Mouse (Mus musculus) cerebellum, postnatal 4 days (tissue): ENCODE data around the gene Gm26938.

Experiments
- DNase-seq, 2 experiments: peaks; one replicate each; pipeline ENCODE4 v3.0.0; 2022; ENCODE audit warnings: low spot score in 2 of 2, mixed read lengths in 1 of 2

The Gm26938 gene

DNA sequence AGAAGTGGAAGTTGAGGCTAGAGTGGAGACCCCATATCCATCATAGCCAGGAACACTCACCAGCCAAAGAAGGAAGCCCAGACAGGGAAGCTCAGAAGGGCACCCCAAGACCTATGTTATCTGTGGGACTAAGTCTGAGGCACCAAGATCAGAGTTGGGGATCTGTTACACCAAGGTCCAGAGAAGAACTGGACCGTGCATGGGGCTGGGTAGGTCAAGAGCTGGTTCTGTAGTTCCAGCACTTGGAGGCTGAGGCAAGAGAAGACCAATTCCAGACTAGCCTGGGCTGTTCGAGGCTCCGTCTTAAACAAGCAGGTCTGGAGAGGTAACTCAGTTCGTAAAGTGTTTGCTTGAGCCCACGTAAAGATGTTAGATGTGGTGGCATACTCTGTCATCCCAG is 32.1 kb downstream of the Gm26938 start:
- DNase-seq = no peak

DNA sequence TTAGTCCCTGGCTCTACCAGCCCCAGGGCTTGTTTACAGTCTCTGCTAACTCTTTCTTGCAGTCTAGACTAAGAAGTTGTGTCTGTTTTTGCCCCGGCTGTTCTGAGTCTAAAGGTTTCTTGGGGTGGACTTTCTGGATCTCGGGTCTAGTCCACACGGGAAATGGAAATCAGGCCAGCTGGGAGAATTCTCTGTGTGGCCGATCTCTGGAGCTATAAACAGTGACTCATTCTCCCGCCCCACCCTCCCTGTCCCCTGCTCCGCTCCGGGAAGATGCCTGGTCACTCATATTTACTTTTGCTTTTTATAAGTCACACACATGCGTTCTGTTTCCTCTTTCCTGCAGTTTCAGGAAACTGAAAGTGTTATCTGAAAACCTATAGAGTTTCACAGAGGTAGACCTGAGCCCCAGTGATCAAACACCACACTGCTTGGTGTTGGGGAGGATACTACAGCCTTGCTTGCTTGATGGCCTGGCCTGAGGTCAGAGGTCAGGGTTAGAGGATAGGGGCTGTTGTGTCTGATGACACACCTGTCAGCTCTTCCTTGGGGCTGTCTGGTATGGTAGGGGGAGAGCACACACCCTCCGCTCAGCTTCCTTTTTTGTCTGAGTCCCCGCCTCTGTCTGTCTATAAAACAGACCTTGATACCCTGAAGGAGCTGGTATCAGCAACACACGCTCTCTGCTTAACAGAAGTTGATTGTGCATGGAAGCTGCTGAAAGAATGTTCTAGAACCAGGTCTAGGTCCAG is 32.7 kb downstream of the Gm26938 start:
- no peak for DNase-seq

DNA sequence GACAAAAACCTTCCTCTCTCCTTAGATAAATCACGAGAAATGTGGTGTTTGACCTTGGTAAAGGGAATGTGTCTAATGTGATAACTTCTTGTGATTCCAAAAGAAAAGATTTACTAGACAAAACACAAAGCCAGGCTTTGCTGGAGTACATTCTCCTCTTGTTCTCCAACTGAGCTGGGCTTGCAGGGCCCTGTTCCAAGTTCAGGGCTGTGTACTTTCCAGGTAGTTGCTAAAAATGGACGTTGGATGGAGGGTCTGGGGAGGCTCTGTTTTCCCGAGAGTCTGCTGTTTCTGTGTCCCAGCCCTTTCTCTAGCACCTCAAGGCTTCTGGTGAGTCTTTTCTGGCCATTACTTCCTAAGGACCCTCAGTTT is 33.3 kb downstream of the Gm26938 start:
- no peak for DNase-seq

DNA sequence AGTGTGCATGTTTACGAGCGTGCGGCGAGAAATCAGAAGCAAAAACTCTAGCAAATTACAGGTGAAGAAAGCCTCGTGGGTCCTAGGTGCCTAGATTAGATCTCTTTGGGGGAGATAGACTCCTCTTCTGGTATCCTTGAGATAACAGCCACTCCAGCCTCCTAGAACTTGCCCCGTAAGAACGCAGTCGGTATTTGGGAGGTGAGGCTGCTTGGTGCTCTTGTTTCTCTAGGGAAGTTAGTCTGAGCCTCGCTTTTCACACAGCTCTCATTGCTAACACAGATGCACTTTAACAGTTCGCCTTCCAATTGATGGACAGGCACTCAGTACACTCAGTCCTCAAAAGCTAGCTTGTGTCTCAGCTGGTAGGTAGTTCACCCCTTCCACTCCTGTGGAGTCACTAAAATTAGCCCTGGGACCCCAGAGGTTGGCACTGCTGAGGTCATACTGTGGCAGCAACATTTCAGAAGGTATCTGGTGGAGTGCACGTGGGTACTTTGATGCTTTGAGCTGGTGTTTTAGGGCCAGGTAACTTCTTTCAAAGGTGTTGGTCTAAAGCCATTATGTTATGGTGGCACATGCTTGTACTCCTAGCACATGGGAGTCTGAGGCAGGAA is 33.9 kb downstream of the Gm26938 start:
- no peak for DNase-seq

DNA sequence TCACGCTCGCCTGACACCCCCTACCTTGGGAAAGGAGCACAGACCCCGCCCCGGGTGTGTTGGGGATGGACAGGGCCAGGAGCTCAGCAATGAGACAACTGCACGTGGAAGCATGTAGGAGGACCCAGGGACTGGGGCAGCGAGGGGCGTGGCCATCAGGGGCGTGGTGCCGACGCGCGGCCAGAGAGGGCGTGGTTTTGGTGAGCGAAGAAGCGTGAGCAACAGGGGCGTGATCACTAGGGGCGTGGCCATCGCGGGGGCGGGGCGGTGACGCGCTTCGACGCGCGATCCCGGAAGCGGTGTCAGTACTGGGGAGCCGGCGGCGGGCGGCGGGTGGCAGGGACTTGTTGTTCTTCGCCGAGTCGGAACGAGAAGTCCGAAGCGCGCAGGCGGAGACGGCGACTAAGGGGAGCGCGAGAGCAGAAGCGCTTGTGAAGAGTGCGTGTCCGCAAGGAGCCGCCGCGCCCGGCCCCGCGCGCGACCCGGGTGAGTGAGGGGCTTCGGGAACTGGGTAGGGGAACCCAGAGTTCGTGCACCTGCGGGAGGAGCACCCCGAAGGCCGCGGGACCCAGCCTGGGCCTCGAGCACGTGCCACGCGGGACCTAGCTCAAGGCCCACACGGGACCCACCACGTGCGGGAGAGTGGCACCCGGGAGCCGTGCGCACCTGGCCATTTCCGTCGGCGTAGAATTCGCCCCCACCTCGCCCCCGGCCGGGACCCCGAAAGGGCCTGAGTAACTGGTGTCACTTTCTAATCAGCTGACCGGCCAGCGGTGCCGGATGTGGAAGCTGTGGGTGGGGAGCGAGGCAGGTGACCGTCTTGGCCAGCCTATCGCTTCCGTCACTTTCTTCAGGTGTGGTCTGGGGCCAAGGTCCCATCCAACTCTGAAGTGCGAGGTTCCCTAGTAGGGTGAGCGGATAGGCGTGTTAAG is 34.7 kb downstream of the Gm26938 start, which contains the start of gene Mafk:
TSS of gene Mafk (plus strand) at position 287 of the 932 bp plus-strand sequence.
- peak; percentile 87 to 91 for DNase-seq

DNA sequence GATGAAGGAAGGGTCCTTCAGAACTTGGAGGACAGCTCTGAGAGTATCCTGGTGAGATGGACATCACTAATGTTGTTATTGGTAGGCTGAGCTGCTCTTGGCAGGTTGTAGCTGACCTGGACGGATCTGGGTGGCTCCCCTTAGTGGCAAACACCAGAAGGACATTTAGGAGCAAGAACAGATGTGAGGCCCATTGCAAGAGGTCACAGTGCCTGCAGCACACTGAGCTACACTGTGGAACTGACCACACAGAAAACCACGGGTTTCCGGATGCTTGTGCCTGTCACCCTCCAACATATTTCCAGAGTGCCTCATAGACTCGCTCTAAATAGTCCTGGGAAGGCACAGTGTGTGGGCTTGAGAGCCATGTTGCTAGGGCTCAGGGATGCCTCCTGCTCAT is 36.7 kb downstream of the Gm26938 start:
- no peak for DNase-seq

DNA sequence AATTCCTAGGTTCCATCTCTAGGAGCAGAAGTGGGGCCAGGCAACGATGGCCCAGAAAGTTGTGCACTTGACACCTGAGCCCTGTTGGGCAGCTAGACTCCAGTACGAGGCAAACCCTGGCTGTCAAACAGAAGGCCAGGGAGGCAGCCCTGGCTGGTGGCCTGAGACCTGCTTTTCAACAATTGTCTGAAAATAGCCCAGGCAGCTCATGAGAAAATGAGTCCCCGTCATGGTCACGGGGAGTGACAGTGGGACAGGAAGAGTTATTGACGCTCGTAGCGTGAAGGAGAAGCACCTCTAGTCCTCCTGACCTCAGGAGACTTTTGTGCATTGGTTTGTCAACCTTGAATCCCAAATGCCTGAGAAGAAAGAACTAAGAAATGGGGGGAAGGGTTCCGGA is 44.8 kb downstream of the Gm26938 start:
- no peak for DNase-seq

DNA sequence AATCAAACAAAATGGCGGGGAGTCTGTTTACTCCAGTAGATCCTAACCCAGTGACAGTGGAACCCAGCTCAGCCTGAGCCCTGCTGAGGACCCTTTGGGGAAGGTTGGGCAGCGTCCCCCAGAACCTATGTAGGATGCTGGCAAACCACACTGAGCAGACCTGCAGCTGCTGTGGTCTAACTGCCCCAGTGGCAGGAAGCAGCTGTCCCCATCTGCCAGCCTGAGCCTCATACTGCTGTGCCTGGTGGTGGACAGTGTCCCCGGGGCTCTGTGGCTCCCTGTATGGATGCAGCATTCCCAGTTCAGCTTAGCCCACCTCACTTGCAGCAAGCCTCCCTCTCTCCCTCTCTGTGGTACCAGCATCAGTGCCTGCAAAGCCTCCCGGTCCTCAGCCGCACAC is 49.2 kb downstream of the Gm26938 start:
- no peak for DNase-seq

DNA sequence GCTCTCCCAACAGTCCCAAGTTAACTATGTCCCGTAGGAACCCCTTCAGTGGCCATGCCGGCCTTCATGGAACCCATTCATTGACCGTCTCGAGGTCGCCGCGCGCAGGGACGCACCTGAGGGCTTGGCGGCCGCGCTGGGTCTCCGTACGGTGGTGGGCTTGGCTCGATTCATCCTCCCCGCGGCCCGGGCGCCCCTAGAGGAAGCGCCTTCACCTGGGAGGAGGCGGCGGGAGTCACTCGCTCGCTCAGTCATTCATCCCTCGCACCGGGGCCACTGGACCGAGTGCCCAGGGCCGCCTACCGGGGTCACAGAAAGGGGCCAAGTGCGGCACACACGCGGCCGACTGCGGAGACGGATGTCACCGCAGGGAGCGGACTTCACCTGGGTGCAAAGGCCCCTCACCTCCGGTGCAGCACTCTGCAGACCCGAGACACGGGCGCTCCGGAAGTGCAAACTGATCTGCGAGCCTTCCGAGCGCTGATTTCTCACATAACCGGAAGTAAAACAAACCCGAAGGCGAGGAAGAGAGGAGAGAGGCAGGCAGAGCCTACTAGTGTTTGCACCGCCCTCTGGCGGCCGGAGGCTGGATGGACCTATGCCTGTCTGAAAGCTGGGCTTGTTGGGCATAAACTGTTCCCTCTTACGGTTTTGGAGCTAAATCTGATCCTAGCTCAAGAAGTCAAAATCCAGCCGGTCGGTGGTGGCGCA is 50.8 kb downstream of the Gm26938 start, which contains the start of gene Ints1:
TSS of gene Ints1 (minus strand) at position 459 of the 711 bp plus-strand sequence.
- DNase-seq = peak; percentile 95 to 97

DNA sequence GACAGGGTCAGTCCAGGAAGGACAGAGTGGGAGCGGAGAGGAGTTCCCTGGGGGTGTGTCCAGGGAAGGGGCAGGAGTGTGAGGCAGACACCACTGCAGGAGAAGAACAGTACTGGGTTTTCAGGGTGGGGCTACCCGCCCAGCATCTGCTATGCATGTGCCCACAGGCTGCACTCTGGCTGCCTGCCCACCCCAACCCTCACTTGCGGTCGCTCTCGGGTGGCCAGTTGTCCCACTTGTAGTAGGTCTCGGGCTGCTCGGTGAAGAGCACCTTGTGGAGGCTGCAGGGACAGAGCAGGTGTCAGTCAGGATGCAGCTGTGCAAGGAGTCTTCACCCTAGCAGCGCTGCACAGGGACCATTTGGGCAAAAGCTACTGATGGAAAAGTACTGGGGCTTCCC is 58.0 kb downstream of the Gm26938 start:
- no peak for DNase-seq

DNA sequence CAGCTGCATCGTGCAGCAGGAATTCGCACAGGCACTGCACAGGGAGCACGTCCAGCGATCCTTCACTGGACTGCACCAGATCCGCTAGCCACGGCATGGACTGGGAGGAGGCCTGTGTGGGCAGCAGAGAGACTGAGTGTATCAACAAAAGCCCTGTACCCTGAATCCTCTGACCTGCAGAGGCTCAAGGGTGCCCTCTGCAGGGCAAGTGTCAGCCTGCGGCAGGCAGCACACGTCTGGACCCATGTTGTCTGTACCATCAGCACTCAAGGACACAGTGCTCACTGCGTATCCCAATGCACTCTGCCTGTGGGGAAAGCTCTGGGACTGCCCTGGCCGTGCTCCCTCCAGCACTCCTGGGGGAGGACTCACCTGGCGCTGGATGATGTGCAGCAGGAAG is 61.9 kb downstream of the Gm26938 start:
- no peak for DNase-seq

DNA sequence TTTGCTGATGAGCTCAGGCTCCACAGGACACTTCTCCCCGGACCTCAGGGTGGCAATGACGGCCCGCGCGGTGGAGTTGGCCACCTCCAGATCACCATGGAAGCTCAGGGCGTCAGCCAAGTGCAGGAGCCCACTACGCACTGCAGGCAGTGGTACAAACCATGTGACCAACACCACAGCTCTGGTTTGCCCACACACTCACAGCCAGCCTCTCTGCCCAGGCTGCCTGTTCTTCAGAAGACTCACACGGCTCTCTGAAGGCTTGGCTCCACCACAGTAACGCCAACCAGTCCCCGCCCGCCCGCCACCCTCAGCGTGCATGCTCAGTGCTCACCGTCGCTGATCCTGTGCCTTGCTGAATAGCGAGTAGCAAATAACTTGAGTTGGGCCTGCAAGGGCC is 68.1 kb downstream of the Gm26938 start:
- no peak for DNase-seq
